Mouse (Mus musculus) ES-Bruce4 (cell line): ENCODE results near the gene Kin. TPM values are rescaled to one million over a fixed set of nuclear protein-coding genes. Genes with fewer than 3 reads are reported as not detected.

Experiments
- H3K27ac ChIP-seq: 2 replicates; pipeline ENCODE4 v1.5.1; 2012; ENCODE audit warnings: low read length, inconsistent platforms; ENCODE audit not compliant: insufficient read depth
- H3K27me3 ChIP-seq: 2 replicates; pipeline ENCODE4 v1.6.1; 2012; ENCODE audit warnings: mild to moderate bottlenecking, low read length, inconsistent platforms; ENCODE audit not compliant: control insufficient read depth, poor library complexity, insufficient read depth, severe bottlenecking
- H3K36me3 ChIP-seq: 2 replicates; pipeline ENCODE4 v1.6.1; 2012; ENCODE audit warnings: inconsistent platforms, mild to moderate bottlenecking, low read length, moderate library complexity; ENCODE audit not compliant: control insufficient read depth, poor library complexity, insufficient read depth, severe bottlenecking
- H3K4me1 ChIP-seq: one replicate; pipeline ENCODE4 v1.8.1; 2011; ENCODE audit warnings: low read length; ENCODE audit not compliant: control insufficient read depth, insufficient read depth
- H3K4me3 ChIP-seq: 2 replicates; pipeline ENCODE4 v1.5.1; 2011; ENCODE audit warnings: low read depth, mild to moderate bottlenecking, low read length
- H3K9ac ChIP-seq: 2 replicates; pipeline ENCODE4 v1.6.1; 2012; ENCODE audit warnings: low read depth, mild to moderate bottlenecking, inconsistent platforms; ENCODE audit not compliant: poor library complexity, severe bottlenecking
- H3K9me3 ChIP-seq: replicated peaks from 2 replicates; pipeline ENCODE4 v1.6.1; 2012; ENCODE audit warnings: mild to moderate bottlenecking, low read length, inconsistent platforms; ENCODE audit not compliant: control insufficient read depth, poor library complexity, insufficient read depth, severe bottlenecking
- CTCF ChIP-seq: IDR thresholded peaks from one replicate; pipeline ENCODE4 v1.8.1; 2011; ENCODE audit warnings: low read depth, low read length
- EP300 ChIP-seq: IDR thresholded peaks from 2 replicates; pipeline ENCODE4 v1.6.1; 2011; ENCODE audit warnings: low read depth, low read length; ENCODE audit not compliant: insufficient read depth
- POLR2A ChIP-seq: IDR thresholded peaks from one replicate; pipeline ENCODE4 v1.8.1; 2011; ENCODE audit warnings: low read length; ENCODE audit not compliant: insufficient read depth
- polyA plus RNA-seq: library from polyadenylated mRNA; stranded (reverse); fragments of >200 nt; gene quantifications from 2 replicates; pipeline ENCODE4 v1.2.4, GENCODE M21; 2011; ENCODE audit warnings: low read depth; ENCODE audit not compliant: missing spikeins, insufficient read depth, insufficient read length

The Kin gene
- polyA plus RNA-seq = 26.0 and 29.6 TPM in 2 replicates

DNA sequence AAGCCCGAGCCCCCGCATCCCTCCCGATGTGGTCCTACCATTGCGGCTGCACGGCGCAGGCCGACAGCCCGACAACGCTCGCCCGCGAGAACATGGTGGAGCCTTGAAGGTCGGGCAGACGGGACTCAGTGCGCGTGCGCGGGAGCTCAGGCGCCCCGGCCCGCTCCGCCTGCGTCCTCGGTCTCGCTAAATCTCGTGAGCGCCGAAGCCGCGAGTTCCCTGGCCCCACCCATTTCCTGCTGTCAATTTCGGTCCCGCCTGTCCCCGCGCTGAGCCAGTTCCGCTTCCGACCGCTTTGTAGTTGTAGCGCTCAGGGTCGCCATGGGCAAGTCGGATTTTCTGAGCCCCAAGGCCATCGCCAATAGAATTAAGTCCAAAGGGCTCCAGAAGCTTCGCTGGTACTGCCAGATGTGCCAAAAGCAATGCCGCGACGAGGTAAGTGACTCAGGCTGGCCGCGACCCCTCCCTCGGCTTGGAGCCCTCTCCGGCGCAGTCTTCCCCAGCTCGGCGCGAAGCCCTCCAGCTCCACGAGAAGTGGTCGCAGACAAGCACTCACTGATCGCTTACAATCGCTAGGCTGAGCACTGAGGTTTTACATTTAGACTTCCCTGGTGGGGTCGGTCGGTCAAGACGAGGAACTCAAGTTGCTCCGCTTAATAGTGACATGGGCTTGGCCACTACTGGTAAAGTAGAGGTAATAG, at the start of gene Kin, which contains the start of gene Atp5c1:
TSS of gene Kin (plus strand) at position 284 of the 701 bp plus-strand sequence.
TSS of gene Atp5c1 (minus strand) at position 201 of the 701 bp plus-strand sequence.
- no peaks in the 10 kb centered on the region for H3K9me3 ChIP-seq
- TF ChIP-seq POLR2A (peak; percentile 62), CTCF (no peak), EP300 (0 out of 2 replicates have a peak, but pooled peaks have one; percentile 5)
- peak within 1 kb of the TSS; percentile 93 for H3K4me3 ChIP-seq
- no peaks in the 10 kb centered on the region for H3K4me1 ChIP-seq
- H3K9ac ChIP-seq = peak within 1 kb of the TSS; percentile 86
- H3K27ac ChIP-seq = peak within 1 kb of the TSS; percentile 39; the same call in 1 of the 2 replicates
- H3K27me3 ChIP-seq = no peaks in the 10 kb centered on the region
- H3K36me3 ChIP-seq = 0 out of 2 replicates have a peak, but pooled peaks cover 3% of the 10 kb centered on the region

DNA sequence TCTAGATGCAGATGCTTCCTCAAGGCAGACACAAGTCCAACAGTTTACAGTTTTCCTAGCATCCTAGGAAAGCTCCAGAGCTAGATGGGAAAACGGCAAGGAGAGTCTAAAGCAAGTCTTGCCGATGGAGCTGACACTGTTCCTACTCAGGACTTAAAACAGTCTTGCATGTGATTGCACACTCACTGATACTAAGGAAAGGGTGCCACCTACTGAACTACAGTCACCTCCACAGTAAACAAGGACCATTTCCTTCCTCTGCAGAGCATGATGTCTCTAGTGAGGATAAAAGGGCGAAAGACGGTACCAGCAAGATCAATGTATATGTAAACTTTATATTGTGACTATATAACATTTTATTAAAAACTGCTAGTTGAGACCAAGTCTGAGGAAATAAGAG, 46.7 kb upstream of the Kin start:
- H3K4me1 ChIP-seq = no peaks in the 10 kb centered on the region
- TF ChIP-seq CTCF (no peak), POLR2A (no peak)
- no peaks in the 10 kb centered on the region for H3K27me3 ChIP-seq
- no peak overlapping the region for H3K4me3 ChIP-seq
- no peaks in the 10 kb centered on the region for H3K36me3 ChIP-seq
- H3K27ac ChIP-seq = no peak overlapping the region
- no peak overlapping the region for H3K9ac ChIP-seq
- H3K9me3 ChIP-seq = no peaks in the 10 kb centered on the region

DNA sequence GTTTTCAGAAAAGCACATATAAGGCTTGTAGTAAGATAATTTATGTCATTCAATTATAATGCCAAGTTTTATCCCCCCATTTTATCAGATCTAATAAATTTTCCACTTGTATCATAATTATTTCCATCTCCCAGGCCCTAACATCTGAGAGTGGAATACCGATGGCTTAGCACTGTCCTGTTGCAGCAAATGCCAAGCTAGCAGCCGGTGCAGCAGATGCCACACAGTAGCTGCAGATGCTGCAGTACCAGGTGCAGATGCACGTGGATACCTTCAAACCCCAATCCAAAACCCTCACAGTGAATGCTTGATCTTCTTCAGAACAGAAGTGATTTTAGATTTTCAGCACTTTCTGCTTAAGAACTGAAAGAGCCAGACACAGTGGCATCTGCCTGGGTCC, 45.4 kb upstream of the Kin start:
- no peak overlapping the region for H3K4me3 ChIP-seq
- H3K9me3 ChIP-seq = no peaks in the 10 kb centered on the region
- no peak overlapping the region for H3K27ac ChIP-seq
- H3K4me1 ChIP-seq = no peaks in the 10 kb centered on the region
- no peak overlapping the region for H3K9ac ChIP-seq
- TF ChIP-seq CTCF (no peak), POLR2A (no peak), EP300 (no peak)
- H3K36me3 ChIP-seq = no peaks in the 10 kb centered on the region
- no peaks in the 10 kb centered on the region for H3K27me3 ChIP-seq

DNA sequence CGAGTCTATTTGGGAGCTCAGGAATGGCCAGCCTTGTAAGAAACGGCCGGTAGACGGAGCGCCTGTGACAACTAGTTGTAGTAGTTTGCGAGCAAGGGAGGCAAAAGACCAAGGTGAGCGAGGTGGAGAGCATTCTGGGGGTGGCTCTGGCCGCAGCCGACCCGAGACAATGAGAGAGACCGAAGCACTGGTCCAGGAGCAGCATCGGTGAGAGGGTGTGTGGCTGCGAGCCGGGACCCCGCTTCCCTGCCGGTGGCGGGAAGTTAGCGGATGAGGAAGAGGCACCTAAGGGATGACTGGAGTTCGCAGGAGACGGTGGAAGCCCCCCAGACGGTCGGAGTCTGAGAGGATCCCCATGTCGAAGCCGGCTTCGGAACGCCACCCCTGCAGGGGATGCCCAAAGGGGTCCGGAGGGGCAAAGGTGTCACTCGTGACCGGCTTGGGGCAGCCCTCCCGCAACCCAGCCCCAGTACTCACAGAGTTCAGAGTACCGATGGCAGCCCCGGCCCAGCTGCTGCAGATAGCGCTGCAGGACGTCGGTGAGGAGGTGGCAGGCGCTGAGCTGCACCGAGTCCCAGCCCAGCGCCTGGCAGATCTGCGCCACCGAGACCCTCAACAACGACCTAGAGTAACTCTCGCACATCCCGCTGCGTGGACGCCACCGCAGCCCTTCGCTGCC, 32.5 kb upstream of the Kin start:
- H3K27ac ChIP-seq = no peak overlapping the region
- peak overlapping the region; percentile 92 for H3K9ac ChIP-seq
- peaks cover 2% of the 10 kb centered on the region for H3K4me1 ChIP-seq
- H3K36me3 ChIP-seq = no peaks in the 10 kb centered on the region
- no peaks in the 10 kb centered on the region for H3K9me3 ChIP-seq
- H3K27me3 ChIP-seq = no peaks in the 10 kb centered on the region
- TF ChIP-seq EP300 = no peak
- no peak for TF ChIP-seq POLR2A
- TF ChIP-seq CTCF = no peak
- peak overlapping the region; percentile 87 for H3K4me3 ChIP-seq

DNA sequence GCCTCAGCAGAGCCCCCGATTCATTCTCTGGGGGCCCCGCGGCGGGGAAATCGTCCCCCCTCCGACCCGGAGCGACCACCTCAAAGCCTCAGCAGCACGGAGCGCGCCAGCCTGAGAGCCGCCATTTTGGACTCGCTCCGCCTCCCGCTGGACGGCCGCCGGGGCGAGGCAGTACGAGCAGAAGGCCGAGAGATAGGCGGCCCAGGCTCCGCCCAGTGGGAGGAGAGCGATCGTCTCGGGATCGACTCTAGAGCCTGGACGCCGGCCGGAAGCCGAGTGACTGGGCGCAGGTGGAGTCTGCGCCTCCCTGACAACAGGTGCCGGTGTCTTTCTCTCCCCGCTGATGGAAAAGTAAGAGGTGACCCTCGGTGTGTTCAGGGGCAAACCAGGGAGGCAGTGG, 31.9 kb upstream of the Kin start, which contains the start of gene Taf3:
TSS of gene Taf3 (minus strand) at position 136 of the 400 bp plus-strand sequence.
- H3K4me1 ChIP-seq = peaks cover 2% of the 10 kb centered on the region
- H3K4me3 ChIP-seq = peak within 1 kb of the TSS; percentile 87
- H3K36me3 ChIP-seq = no peaks in the 10 kb centered on the region; the same call in 1 of the 2 replicates
- H3K27ac ChIP-seq = no peak within 1 kb of the TSS
- no peaks in the 10 kb centered on the region for H3K9me3 ChIP-seq
- no peaks in the 10 kb centered on the region for H3K27me3 ChIP-seq
- H3K9ac ChIP-seq = peak within 1 kb of the TSS; percentile 92
- TF ChIP-seq EP300 (0 out of 2 replicates have a peak, but pooled peaks have one; percentile 32), POLR2A (no peak)

DNA sequence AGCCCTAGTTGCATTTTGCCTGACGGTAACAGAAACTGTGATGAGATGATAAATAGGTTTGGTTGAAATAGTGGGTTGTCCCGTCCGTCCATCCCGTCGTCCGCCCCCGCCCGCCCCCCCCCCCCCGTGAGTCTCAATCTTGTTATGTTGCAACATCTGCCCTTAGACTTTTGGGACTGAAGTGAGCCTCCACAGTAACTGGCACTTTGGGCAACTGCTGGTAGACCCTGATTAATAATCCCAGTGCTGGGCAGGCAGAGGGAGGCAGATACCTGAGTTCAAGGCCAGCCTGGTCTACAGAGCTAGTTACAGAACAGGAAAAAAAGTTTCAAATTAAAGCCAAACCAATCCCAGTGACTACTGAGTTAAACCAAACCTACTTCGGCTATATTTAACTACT, 30.9 kb upstream of the Kin start:
- H3K9ac ChIP-seq = peak overlapping the region; percentile 92
- H3K27ac ChIP-seq = no peak overlapping the region
- peaks cover 2% of the 10 kb centered on the region for H3K4me1 ChIP-seq
- no peak for TF ChIP-seq POLR2A
- no peak for TF ChIP-seq EP300
- no peak for TF ChIP-seq CTCF
- H3K36me3 ChIP-seq = peaks cover 2% of the 10 kb centered on the region
- H3K4me3 ChIP-seq = peak overlapping the region; percentile 78
- no peaks in the 10 kb centered on the region for H3K27me3 ChIP-seq
- no peaks in the 10 kb centered on the region for H3K9me3 ChIP-seq
